Mouse (Mus musculus) gastrocnemius, postnatal 4 days (tissue): Measurements from ENCODE around the gene Tmem273. TPM values are rescaled to one million over a fixed set of nuclear protein-coding genes. Genes with fewer than 3 reads are reported as not detected.

ENCODE experiments used
- DNase-seq, 2 experiments: peaks; one replicate each; pipeline ENCODE4 v3.0.0; 2021 to 2022; ENCODE audit warnings: low spot score in 2 of 2, mixed read lengths in 2 of 2
- total RNA-seq, 2 experiments: library from RNA; stranded (reverse); gene quantifications; 2 replicates each; pipeline ENCODE4 v1.2.3; 2021

Gene Tmem273
- total RNA-seq, 2 experiments from 2014 or later, result 0.70 to 1.1 TPM

DNA sequence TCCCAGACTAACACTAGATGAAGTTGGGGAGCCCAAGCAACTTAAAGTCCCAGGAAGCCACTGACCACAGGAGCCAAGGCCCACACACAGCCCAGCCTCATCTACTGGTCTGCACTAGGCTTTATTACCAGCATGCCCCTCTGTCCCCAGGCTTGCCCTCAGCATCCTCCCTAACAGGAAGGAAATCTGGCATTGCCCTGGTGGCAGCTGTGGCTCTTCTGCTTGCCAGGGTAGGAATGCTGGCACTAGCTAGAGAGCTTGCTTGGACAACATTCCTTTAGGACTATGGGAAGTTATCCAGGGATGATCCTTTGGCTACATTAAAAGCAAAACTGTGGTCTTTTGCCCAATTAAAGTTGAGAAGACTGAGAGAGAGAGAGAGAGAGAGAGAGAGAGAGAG is 24.3 kb downstream of the Tmem273 start:
- no peak for DNase-seq

DNA sequence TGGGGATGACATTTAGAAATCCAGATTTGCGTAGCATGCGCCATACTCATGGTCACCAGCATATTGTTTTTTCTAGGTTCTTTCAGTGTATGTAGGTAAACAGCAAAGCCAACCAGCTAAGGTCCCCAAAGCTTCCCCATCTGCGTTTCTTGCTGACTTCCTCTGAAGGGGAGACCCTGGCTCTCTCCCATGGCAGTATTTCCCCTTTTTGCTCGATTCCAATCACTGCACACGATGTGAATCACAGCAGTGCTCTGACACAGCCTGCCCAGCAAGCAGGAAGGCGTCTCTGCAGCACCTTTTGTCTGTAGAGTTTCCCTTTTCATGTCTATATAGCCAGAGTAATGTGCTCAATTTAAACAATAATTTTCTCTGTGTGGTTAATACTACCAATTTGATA is 26.7 kb downstream of the Tmem273 start:
- DNase-seq, result no peak

DNA sequence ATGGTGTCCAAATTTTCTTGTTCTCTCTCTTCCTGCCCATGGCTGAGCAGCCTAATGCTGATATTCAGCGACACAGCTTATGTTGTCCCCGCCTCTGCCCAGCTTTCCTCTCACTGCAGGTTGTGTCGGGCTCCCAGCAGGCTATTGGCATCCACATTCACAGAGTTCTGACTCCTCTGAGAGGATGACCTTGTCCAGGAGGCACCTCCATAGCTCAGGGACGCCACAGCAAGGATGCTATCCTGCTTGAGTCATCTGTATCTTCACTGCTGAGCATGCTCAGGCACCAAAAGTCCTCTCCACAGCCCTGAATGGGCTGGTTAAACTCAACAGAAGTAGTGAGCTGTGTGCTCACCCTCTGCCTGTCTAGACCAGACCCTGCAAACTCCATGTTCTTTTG is 29.2 kb downstream of the Tmem273 start:
- DNase-seq, result no peak

DNA sequence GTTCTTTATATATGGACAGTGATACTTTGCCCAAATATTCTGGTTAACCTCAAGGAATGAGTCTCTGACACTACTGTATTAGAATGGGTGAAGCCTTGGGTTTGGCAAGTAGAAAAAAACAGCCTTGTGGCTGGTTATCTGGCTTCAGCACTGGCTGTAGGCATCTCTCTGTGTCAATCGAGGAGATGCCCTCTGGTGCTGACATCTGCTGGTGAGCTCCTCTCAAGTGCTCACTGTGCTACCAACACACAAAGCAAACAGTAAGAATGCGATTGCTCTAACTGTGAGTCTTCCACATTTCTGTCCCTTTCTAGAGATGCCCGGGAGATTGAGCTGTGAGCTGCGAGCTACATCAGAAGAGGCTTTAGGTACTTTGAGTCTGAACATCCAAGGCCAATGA is 30.8 kb downstream of the Tmem273 start:
- DNase-seq, result no peak

DNA sequence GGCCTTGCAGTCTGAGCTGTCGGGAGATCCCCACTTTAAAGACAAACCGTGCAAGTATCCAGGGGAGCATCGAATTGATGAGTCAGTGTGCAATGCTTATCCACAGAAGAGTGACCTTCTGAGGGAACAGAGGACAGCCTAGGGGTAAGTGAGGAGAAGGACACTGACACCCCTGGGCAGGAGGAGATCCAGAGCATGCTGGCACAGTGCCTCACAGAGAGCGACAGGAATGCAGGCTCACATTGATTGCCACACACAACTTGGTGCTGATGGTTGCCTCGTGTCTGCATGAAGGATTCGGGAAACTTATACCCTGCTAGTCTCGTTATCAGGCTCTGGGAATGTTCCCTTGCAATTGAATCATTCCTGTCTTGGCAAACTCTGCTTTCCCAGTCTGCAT is 31.5 kb downstream of the Tmem273 start:
- DNase-seq, result no peak

DNA sequence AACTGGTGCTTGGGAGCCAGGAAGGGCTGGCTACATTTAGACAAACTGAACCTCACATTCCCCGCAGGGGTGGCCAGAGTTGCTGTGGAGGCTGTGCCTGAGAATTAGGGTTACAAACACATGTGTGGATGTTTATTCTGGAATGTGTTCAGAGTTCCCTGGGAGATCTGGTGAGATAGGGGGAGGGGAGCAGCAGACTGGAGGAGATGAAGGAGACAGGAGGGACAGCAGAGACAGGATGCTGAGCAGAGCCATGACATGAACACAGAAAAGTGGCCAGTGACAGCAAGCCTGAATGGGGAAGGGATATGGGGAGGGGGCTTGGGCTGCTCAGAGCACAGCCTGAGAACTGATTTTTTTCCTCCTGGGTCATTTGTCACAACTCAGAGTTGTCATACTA is 33.5 kb downstream of the Tmem273 start:
- DNase-seq, result no peak

DNA sequence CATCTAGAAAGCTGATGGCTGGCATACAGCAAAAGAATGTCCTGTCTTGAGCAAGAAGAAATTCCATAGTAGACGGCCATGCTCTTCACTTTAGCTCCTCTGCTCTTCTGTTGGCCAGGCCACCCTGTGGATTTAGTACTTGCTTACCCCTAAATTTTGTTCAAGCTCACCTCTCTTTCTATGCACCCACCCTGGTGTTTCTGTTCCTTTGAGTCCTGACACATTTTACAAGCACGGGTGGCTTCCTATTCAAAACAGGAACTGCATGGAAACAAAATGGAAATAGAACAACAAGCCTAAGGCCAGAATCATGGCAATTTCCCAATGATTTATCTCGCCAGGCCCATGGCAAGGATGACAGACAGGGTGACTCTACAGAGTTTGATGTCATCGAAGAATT is 37.0 kb downstream of the Tmem273 start:
- DNase-seq, result no peak

DNA sequence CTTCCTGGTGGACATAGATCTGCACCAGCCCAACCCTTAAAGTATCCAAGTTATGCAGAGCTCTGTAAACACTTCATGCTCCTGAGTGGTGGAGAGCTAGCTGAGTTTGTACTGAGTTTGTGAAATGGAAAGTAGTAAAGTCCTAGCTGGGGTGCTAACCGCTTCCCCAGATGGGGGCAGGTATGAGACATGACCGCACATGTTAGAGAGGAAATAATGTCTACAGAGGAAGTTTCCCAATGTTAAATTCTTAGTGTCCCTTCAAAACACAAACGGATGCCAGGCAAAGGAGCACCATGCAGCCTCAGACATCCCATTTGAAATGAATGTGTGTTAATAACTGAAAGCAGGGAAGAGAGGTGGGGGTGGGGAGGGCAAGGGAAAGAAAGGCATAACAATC is 38.1 kb downstream of the Tmem273 start:
- DNase-seq, result no peak

DNA sequence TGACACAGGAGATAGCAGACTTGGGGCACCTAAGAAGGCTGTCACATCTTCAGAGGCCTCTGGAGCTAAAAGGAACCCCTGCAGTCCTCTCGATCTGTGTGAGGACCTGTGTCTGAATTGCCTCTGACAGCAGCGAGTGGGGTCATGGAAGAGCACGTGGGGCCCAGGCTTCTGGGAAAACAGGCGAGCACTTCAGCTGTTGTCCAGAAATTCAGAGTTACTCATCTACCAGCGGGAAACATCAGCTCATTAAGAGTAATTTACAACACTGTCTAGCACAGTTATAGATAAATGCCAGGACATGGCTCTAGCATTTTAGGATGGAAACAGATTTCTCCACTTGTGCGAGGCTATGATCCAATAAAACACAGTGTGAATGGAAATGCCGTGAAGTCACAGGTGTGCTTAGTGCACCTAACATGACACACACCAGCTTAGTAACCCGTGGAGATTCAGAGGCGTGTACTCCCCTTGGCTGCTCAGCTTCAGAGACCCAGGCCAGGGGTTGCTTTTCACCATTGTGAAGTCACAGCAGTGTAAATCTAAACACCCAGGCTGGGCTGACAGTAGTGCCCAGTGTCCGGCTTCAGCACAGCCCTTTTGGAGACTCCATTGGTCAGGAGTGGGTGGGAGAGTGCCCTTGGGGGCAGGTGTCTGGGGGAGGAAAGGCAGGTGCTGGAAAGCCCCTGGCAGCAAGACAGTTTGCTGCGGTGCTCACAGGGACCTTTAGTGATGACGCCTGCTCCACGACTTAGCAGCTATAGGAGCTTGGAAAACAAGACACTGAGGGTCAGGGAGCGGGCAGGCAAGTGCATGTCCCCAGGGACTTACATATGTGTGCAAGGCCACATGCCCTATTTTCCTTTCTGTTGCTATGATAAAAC is 38.7 kb downstream of the Tmem273 start:
- DNase-seq, result no peak

DNA sequence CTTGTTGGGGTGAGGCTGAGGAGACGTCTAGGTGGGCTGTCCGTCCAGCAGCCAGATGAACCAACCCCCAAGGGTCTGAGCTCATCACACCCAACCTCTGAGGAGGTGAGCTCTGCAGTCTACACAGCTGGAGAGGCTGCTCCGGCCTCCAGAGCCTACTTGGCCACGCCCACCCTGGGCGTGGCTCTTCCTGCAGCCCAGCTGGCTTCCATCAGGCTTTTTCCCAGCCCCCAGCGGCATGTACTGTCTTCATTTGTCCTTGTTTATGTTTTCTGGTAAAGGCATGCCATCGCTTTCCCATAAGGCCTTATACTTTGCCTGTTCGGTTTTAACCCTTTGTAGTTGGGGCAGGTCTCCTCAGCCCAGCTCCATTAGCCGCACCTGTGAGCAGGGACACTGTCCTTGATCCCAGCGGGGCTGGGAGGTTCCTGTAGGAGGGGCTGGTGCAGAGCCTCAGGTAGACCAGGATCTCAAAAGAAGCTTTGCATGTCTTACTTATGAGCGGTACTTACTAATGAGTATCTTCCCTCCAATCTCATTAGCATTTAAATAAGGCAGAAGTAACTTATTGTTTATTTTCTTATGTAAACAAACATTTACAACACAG is 39.8 kb downstream of the Tmem273 start:
- peak; percentile 40 to 71 for DNase-seq

DNA sequence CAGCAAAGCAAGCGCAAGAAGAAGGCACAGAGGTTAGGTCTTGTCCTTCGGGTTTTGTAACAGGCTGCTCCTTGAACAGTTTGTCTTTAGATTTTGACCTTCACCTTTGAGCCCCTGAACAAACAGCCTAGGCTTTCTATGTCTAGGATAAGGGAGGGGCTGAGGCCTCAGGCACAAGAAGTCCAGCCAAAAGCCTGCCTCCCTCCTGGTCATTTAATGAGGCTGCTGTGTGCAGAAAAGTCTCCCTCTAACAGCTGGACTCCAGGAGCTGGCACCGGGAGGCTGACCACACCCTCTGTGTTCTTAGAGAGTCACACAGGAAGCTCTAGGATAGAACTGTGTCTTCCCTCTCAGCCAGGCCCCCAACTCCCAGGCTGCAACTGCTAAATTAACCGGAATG is 41.4 kb downstream of the Tmem273 start:
- DNase-seq, result peak in 1 of 2 experiments; percentile 65

DNA sequence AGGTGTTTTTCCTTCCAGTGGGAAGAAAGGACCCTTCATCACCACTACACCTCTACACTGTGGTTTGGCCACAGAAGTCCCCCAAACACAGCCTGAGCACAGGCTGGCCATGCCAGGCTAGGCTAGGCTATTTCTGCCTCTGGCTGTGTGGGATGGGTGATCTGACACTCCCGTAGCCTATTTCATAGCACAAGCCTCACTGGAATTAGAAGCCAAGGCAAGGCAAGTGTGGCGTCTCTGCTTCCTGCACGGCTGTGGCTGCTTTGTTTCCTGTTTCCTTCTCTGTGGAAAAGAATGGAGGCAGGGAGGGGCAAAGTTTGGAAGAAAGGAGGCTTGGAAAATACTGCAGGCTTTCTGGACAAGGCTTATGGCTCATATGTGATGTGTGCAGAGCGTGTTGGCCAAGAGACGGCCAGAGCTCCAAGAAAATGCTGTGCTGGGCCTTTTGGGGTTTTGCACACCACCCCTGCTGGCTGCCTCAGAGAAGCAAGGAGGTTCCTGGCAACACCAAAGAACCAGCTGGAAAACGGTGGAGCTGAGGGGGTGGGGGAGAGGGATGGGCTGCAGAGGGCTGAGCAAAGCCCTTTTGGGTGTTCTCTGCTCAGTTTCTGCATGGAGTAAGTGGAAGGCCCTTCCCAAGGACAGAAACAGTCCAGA is 42.4 kb downstream of the Tmem273 start:
- peak in 1 of 2 experiments; percentile 71 for DNase-seq

DNA sequence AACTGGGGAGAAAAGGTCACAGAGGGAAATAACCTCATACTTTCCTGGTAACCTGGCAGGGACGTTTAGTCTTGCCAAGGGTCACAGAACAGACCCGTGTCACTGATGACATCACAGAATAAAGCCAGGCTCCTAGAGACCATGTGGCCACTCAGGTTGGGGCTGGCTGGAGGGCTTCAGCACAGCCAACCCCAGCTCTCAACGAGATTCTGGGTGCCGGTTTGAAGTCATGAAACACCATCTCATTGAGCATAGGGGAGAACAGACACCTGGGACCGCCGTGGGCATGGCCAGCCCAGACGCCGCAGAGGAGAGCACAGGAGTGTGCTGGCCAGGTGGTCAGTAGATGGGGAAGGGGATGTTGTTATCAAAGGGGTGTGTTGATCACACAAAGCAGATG is 48.1 kb downstream of the Tmem273 start, which contains the start of gene Fam170b:
TSS of gene Fam170b (plus strand) at position 116 of the 400 bp plus-strand sequence.
- no peak for DNase-seq

DNA sequence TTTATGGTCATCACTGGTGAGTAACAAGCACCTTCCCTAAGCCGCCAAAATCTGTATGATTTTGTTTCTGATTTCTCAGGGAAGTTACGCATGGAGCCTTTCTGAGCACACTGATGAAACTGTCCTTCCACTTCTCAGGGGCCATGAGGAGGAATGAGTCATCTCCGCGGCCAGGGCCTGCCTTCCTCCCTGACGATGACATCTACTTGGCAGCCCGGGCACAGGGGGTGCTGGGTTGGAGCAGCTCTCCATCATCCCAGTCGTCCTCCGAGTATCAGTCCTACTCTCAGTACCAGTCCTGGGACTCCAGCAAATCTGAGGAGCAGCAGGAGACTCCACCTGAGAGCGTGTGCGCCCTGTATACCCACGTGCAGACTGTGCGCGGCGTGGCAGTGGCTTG is 49.4 kb downstream of the Tmem273 start:
- DNase-seq, result no peak

DNA sequence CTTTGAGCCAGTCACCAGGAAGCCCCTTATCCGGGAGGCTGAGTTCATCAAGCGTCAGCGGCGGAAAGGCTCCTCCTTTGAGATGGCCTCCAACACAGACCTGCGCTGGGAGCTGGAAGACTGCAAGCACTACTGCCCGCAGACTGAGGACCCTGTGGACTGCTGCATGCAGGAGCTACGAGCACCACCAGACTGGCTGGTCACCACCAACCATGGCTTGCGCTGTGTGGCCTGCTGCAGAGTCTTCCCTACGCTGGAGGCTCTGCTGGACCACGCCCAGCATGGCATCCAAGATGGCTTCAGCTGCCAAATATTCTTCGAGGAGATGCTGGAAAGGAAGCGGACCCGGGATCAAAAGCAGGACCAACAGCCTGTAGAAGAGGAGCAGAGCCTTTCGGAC is 49.8 kb downstream of the Tmem273 start:
- no peak for DNase-seq

DNA sequence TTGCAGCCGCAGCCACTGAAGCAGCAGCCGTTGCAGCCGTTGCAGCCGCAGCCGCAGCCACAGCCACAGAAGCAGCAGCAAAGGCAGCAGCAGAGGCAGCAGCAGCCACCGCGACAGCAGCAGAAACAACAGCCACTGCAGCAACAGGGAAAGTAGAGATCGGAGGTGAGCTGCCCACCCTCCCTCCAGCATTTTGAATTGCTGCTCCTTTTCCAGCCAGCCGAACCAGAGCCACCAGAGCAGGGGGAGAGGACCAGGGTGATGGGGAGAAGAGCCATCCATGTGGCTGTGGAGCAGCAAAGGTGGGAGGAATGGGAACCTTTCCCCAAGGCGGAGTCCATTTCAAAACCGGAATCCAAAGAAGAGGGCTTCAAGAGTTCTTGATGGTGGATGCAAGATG is 50.4 kb downstream of the Tmem273 start:
- DNase-seq, result no peak

DNA sequence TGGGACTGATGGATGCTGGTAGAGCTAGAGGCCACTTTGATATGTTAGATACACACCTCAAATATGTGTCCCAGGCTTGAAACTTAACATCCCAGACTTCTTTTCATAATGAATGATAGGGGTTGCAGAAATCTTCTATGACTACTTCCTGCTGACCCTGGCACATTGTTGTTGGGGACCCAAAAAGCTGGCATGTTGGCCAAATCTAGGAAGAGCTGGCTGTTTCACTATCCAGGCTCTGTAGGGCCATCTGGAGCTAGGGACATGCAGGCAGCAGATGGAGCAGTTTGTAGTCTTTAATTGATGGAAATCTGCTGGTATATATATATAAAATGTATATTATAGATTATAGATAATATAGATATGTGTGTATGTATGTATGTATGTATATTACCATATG is 56.3 kb downstream of the Tmem273 start:
- DNase-seq, result no peak

DNA sequence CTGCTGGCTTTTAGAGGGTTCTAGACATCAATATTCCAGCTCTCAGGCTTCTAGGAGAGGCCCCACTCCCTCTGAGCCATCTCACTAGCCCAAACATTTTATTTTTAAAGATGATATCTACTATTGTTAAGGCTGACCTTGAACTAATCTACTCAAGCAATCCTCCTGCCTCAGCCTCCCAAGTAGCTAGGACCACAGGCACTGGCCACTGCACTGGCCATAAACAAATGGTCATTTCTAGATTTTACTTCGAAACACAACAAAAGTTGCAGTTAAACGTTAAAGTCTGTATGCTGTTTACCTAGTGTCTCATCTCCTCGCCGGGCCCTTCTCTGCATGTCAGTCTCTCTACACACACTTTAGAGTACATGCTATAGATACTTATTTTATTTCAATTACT is 68.3 kb downstream of the Tmem273 start:
- DNase-seq, result no peak

DNA sequence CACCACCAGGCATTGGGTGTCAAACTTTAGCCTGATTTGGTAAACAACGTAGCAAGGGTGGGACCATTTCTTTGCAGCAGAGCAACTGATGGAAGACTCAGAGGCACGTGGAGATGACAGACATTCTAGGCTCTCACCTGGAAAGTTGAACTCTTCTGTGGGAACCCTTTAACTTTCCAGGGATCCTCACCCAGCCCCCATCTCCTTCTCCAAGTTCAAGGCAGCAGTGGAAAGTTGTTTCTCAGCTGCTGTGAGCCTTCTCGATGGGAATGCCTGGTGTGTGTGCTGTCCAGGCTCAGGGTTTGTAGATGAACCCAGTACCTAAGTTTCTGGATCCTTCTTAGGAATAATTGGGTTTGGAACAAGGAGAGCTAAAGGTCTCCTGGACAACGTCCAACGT is 70.5 kb downstream of the Tmem273 start:
- DNase-seq, result no peak

DNA sequence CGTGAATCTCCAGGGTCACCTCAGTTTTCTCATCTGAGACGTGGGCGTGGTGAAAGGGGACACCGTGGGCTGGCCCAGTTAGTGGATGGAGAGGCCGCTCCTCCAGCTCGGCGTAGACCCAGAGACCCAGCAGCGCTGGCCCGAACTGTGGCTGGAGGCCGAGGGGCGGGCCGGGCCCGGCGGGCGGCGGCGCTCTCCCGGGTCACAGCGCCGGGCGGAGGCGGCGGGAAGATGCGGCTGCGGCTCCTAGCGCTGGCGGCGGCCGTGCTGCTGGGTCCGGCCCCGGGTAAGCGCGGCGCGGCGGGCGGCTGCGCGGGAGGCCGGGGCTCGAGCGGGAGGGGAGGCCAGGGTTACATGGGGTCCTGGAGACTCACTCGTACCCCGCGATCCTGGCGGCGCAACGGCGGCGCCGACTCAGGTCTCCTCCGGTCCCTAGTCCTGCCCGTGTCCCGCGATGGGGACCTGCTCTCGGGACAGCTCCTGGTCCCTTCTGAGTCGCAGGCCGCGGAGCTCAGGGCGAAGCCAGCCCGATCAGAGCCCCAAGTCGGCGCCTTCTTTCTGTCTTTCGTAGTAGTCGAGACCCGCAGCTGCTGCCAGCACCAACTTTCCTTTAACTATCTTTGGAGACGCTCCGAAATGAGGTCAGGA is 71.0 kb downstream of the Tmem273 start, which contains the start of gene Vstm4:
TSS of gene Vstm4 (plus strand) at position 76 of the 648 bp plus-strand sequence.
- peak; percentile 75 to 87 for DNase-seq

DNA sequence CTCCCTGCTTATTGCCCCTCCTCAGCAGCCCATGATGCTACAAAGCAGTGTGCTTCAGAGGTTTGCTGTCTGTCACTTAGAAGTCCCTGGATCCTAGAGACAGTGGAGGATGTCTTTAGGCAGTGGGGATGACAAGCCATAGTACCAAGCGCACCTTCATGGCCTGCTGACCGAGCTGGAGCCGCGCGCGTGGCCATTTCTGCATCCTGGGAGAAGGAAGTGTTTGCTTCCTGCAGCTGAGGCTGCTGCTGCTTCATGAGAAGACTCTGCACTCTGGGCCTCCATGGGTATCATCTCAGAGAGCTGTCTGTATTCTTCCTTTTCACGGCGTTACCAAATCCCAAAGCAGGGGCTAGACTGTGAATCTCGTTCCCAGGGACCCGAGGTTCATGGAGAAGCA is 72.6 kb downstream of the Tmem273 start:
- DNase-seq, result no peak
